Mouse (Mus musculus) neural tube, embryonic 15.5 days (tissue): Measurements from ENCODE around the gene Rapgef2. TPM values are rescaled to one million over a fixed set of nuclear protein-coding genes. Genes with fewer than 3 reads are reported as not detected.
A peak's percentile ranks its signal among the peaks of the same experiment; 100 is the strongest.

Source experiments
- ATAC-seq: fragments of 200-750 bp; cut with Nextera tagmentation; 2 replicates; pipeline ENCODE4 v1.8.0; 2017; ENCODE audit warnings: mild to moderate bottlenecking, moderate TSS enrichment, moderate library complexity; ENCODE audit not compliant: low FRiP score
- H3K27ac ChIP-seq: fragments of 300-500 bp; sonication (generic); replicated peaks from 2 replicates; pipeline ENCODE4 v1.5.1; 2015; ENCODE audit warnings: mild to moderate bottlenecking, inconsistent platforms
- H3K27me3 ChIP-seq: fragments of 300-500 bp; sonication (generic); replicated peaks from 2 replicates; pipeline ENCODE4 v1.6.1; 2015; ENCODE audit warnings: inconsistent platforms
- H3K36me3 ChIP-seq: fragments of 300-500 bp; sonication (generic); 2 replicates; pipeline ENCODE4 v1.6.1; 2015; ENCODE audit warnings: inconsistent platforms
- H3K4me1 ChIP-seq: fragments of 300-500 bp; sonication (generic); 2 replicates; pipeline ENCODE4 v1.6.1; 2015; ENCODE audit warnings: inconsistent platforms
- H3K4me2 ChIP-seq: fragments of 300-500 bp; sonication (generic); 2 replicates; pipeline ENCODE4 v1.6.1; 2015; ENCODE audit warnings: inconsistent platforms, mild to moderate bottlenecking, moderate library complexity
- H3K4me3 ChIP-seq: fragments of 300-500 bp; sonication (generic); replicated peaks from 2 replicates; pipeline ENCODE4 v1.5.1; 2015; ENCODE audit warnings: mild to moderate bottlenecking, inconsistent platforms
- H3K9ac ChIP-seq: fragments of 300-500 bp; sonication (generic); replicated peaks from 2 replicates; pipeline ENCODE4 v1.6.1; 2015; ENCODE audit warnings: mild to moderate bottlenecking, inconsistent platforms
- H3K9me3 ChIP-seq: fragments of 300-500 bp; sonication (generic); replicated peaks from 2 replicates; pipeline ENCODE4 v1.6.1; 2016; ENCODE audit warnings: inconsistent platforms
- WGBS: fragments of 180-500 bp; shearing (Covaris S2); methylation state at CpG from one replicate; pipeline ENCODE4 v1.1.7; 2015; ENCODE audit warnings: mixed read lengths; 5-methylcytosine and 5-hydroxymethylcytosine counted together
- polyA plus RNA-seq: library from polyadenylated mRNA; unstranded; fragments of >200 nt; fragmentation: Nextera tagmentation; extraction: Ambion mirVana; gene quantifications from 2 replicates; pipeline ENCODE4 v1.2.1, GENCODE M21; 2015

Rapgef2 gene
- polyA plus RNA-seq, 1 experiment from 2014 or later: 11.2 TPM

- no peak for ATAC-seq
- Histone ChIP-seq H3K9ac (no peak overlapping the region), H3K4me2 (peak overlapping the region; percentile 3; the same call in 1 of the 2 replicates), H3K4me3 (no peak overlapping the region), H3K36me3 (no peaks in the 10 kb centered on the region), H3K27ac (no peak overlapping the region), H3K4me1 (peaks cover 27% of the 10 kb centered on the region), H3K27me3 (no peaks in the 10 kb centered on the region), H3K9me3 (no peaks in the 10 kb centered on the region)
- 44% methylated on average over 11 of the region's 11 CpGs for WGBS
These were observed 10.3 kb downstream of the Rapgef2 start for GRCm38 (mm10) chr3:79275856-79276645.

- H3K27me3 ChIP-seq: no peaks in the 10 kb centered on the region
These were observed 13.0 kb downstream of the Rapgef2 start for GRCm38 (mm10) chr3:79273350-79273749.

GRCm38 (mm10) chr3:79272939-79273338 is 13.4 kb downstream of the Rapgef2 start:
- Histone ChIP-seq H3K4me3 (no peak overlapping the region), H3K36me3 (no peaks in the 10 kb centered on the region), H3K9me3 (no peaks in the 10 kb centered on the region), H3K27ac (no peak overlapping the region), H3K9ac (no peak overlapping the region), H3K27me3 (no peaks in the 10 kb centered on the region), H3K4me1 (peaks cover 39% of the 10 kb centered on the region), H3K4me2 (no peak overlapping the region)
- ATAC-seq: no peak
- 72% methylated on average over 4 of the region's 4 CpGs for WGBS

More at GRCm38 (mm10) chr3:79273350-79273749, 13.0 kb downstream of the Rapgef2 start:
- Histone ChIP-seq H3K9me3 (no peaks in the 10 kb centered on the region), H3K4me2 (no peak overlapping the region), H3K36me3 (no peaks in the 10 kb centered on the region), H3K27ac (no peak overlapping the region), H3K4me3 (no peak overlapping the region), H3K4me1 (peaks cover 39% of the 10 kb centered on the region), H3K9ac (no peak overlapping the region)
- no peak for ATAC-seq
- WGBS: 3% methylated on average over 1 of the region's 1 CpGs

GRCm38 (mm10) chr3:79270980-79271555 is 15.2 kb downstream of the Rapgef2 start:
- H3K4me1 ChIP-seq: peaks cover 28% of the 10 kb centered on the region
- no peaks in the 10 kb centered on the region for H3K27me3 ChIP-seq
- H3K27ac ChIP-seq: peak overlapping the region; percentile 25
- peak; percentile 56; the same call in 1 of the 2 replicates for ATAC-seq
- no peaks in the 10 kb centered on the region for H3K36me3 ChIP-seq
- peak overlapping the region; percentile 5; the same call in 1 of the 2 replicates for H3K4me2 ChIP-seq
- WGBS: 41% methylated on average over 12 of the region's 12 CpGs
- H3K9ac ChIP-seq: no peak overlapping the region
- no peak overlapping the region for H3K4me3 ChIP-seq
- no peaks in the 10 kb centered on the region for H3K9me3 ChIP-seq

- H3K27me3 ChIP-seq: no peaks in the 10 kb centered on the region
- 82% methylated on average over 8 of the region's 8 CpGs for WGBS
- H3K9me3 ChIP-seq: no peaks in the 10 kb centered on the region
- no peak overlapping the region for H3K27ac ChIP-seq
- H3K4me2 ChIP-seq: no peak overlapping the region
- ATAC-seq: no peak
- H3K4me3 ChIP-seq: no peak overlapping the region
- H3K36me3 ChIP-seq: no peaks in the 10 kb centered on the region
- H3K4me1 ChIP-seq: peaks cover 19% of the 10 kb centered on the region
- no peak overlapping the region for H3K9ac ChIP-seq
These were observed 16.4 kb downstream of the Rapgef2 start for GRCm38 (mm10) chr3:79269872-79270271.

- no peak overlapping the region for H3K27ac ChIP-seq
- H3K4me1 ChIP-seq: peaks cover 20% of the 10 kb centered on the region
- 87% methylated on average over 6 of the region's 6 CpGs for whole genome bisulfite sequencing
- no peaks in the 10 kb centered on the region for H3K36me3 ChIP-seq
- no peak overlapping the region for H3K4me3 ChIP-seq
- no peak overlapping the region for H3K9ac ChIP-seq
- H3K9me3 ChIP-seq: no peaks in the 10 kb centered on the region
- ATAC-seq: no peak
- H3K4me2 ChIP-seq: no peak overlapping the region
- no peaks in the 10 kb centered on the region for H3K27me3 ChIP-seq
These were observed 19.3 kb downstream of the Rapgef2 start for GRCm38 (mm10) chr3:79266976-79267375.

GRCm38 (mm10) chr3:79261816-79262316 is 24.5 kb downstream of the Rapgef2 start:
- H3K4me2 ChIP-seq: no peak overlapping the region
- no peak overlapping the region for H3K9ac ChIP-seq
- no peak overlapping the region for H3K4me3 ChIP-seq
- ATAC-seq: no peak
- H3K27ac ChIP-seq: no peak overlapping the region
- no peaks in the 10 kb centered on the region for H3K36me3 ChIP-seq
- no peaks in the 10 kb centered on the region for H3K27me3 ChIP-seq
- H3K4me1 ChIP-seq: peaks cover 5% of the 10 kb centered on the region; the same call in 1 of the 2 replicates
- H3K9me3 ChIP-seq: no peaks in the 10 kb centered on the region
- 89% methylated on average over 6 of the region's 6 CpGs for WGBS

- Histone ChIP-seq H3K4me3 (no peak overlapping the region), H3K9ac (no peak overlapping the region), H3K27ac (no peak overlapping the region), H3K9me3 (no peaks in the 10 kb centered on the region), H3K27me3 (no peaks in the 10 kb centered on the region), H3K4me2 (no peak overlapping the region), H3K36me3 (no peaks in the 10 kb centered on the region), H3K4me1 (peaks cover 14% of the 10 kb centered on the region)
- ATAC-seq: no peak
- 89% methylated on average over 3 of the region's 3 CpGs for WGBS
These were observed 32.3 kb downstream of the Rapgef2 start for GRCm38 (mm10) chr3:79254023-79254422.

GRCm38 (mm10) chr3:79253416-79253815 is 32.9 kb downstream of the Rapgef2 start:
- no peak overlapping the region for H3K9ac ChIP-seq
- H3K4me1 ChIP-seq: peaks cover 15% of the 10 kb centered on the region
- no peaks in the 10 kb centered on the region for H3K27me3 ChIP-seq
- H3K27ac ChIP-seq: no peak overlapping the region
- no peaks in the 10 kb centered on the region for H3K36me3 ChIP-seq
- no peak overlapping the region for H3K4me3 ChIP-seq
- no peak for ATAC-seq
- no peak overlapping the region for H3K4me2 ChIP-seq
- WGBS: 77% methylated on average over 9 of the region's 9 CpGs
- no peaks in the 10 kb centered on the region for H3K9me3 ChIP-seq

- no peak for ATAC-seq
- H3K4me1 ChIP-seq: peaks cover 15% of the 10 kb centered on the region
- 49% methylated on average over 5 of the region's 5 CpGs for WGBS
- H3K9me3 ChIP-seq: no peaks in the 10 kb centered on the region
- no peaks in the 10 kb centered on the region for H3K27me3 ChIP-seq
- no peak overlapping the region for H3K27ac ChIP-seq
- no peak overlapping the region for H3K9ac ChIP-seq
- H3K36me3 ChIP-seq: no peaks in the 10 kb centered on the region
- no peak overlapping the region for H3K4me3 ChIP-seq
- no peak overlapping the region for H3K4me2 ChIP-seq
These were observed 33.4 kb downstream of the Rapgef2 start for GRCm38 (mm10) chr3:79252921-79253394.

GRCm38 (mm10) chr3:79249955-79250354 is 36.4 kb downstream of the Rapgef2 start:
- peaks cover 15% of the 10 kb centered on the region for H3K4me1 ChIP-seq
- no peak for ATAC-seq
- H3K36me3 ChIP-seq: no peaks in the 10 kb centered on the region
- no peaks in the 10 kb centered on the region for H3K27me3 ChIP-seq
- WGBS: 82% methylated on average over 1 of the region's 1 CpGs
- H3K4me3 ChIP-seq: no peak overlapping the region
- H3K9me3 ChIP-seq: no peaks in the 10 kb centered on the region
- no peak overlapping the region for H3K4me2 ChIP-seq
- H3K9ac ChIP-seq: no peak overlapping the region
- H3K27ac ChIP-seq: no peak overlapping the region
